ENCODE assay signal across 21 mouse cellular contexts in genomic region chr13:69788704-69789103, GRCm38 (mm10). TPM values are rescaled to one million over a fixed set of nuclear protein-coding genes. Genes with fewer than 3 reads are reported as not detected.
DNase-seq lines count a peak whose midpoint lies in the region; ATAC-seq and TF ChIP-seq lines count a peak whose summit lies in the region.
"Had no signal": no experiment of that assay in that cellular context is flagged by ENCODE, and none has a peak within 500 bp of the region (broad histone marks: within the 10 kb centered on the region; RNA-seq: fewer than 3 reads in every experiment).

No protein-coding gene starts in this region.

- no peak for TF ChIP-seq RAD21 in CH12.LX (IDR thresholded peaks at IDR 0.05; ENCODE audit: low read depth, low read length)

- no peak for TF ChIP-seq CTCF in forebrain, postnatal 0 days (IDR thresholded peaks at IDR 0.05; ENCODE audit: low read depth)
- no peak for TF ChIP-seq CTCF in CH12.LX (conservative IDR thresholded peaks at IDR 0.05 in 1 of 2, IDR thresholded peaks at IDR 0.05 in 1 of 2; ENCODE audit: low read depth in 2 of 2, low read length in 2 of 2)
- no peak for TF ChIP-seq CTCF in thymus, adult 2 months (IDR thresholded peaks at IDR 0.05; ENCODE audit: borderline replicate concordance, control insufficient read depth, extremely low read depth, insufficient read depth, low read length, poor library complexity)

- intact Hi-C loops in left cerebral cortex, postnatal 14 days (cut with DNase I), result no loop called here

- no peak overlapping the region for H3K27ac ChIP-seq in forebrain, postnatal 0 days (ENCODE audit: low read depth, low read length)
- no peak overlapping the region for H3K27ac ChIP-seq in forebrain, embryonic 13.5 days
- H3K27ac ChIP-seq in CH12.LX (ENCODE audit: insufficient read depth, low read depth), result no peak overlapping the region
- no peak overlapping the region for H3K27ac ChIP-seq in thymus, adult 2 months (ENCODE audit: control insufficient read depth, insufficient read depth, low read length)
- H3K27ac ChIP-seq: embryonic facial prominence, embryonic 13.5 days; heart, adult 2 months; heart, embryonic 13.5 days; hindbrain, embryonic 12.5 days had no signal

- 67% methylated on average over 5 of the region's 5 CpGs for WGBS in forebrain, postnatal 0 days
- WGBS in forebrain, embryonic 13.5 days, result 83% methylated on average over 5 of the region's 5 CpGs
- 20% methylated on average over 5 of the region's 5 CpGs for WGBS in thymus, adult 2 months

- no peaks in the 10 kb centered on the region for H3K79me2 ChIP-seq in CH12.LX (replicated peaks; ENCODE audit: control insufficient read depth, extremely low read depth, insufficient read depth, poor library complexity, severe bottlenecking)

- TF ChIP-seq POLR2A in CH12.LX (IDR thresholded peaks at IDR 0.05; ENCODE audit: low read depth, low read length), result no peak
- no peak for TF ChIP-seq POLR2A in thymus, adult 2 months (IDR thresholded peaks at IDR 0.05; ENCODE audit: control insufficient read depth, extremely low read depth, insufficient read depth, low read length, poor library complexity)

- H3K4me2 ChIP-seq in forebrain, postnatal 0 days (ENCODE audit: low read depth), result no peak overlapping the region
- H3K4me2 ChIP-seq in forebrain, embryonic 13.5 days, result no peak overlapping the region
- no peak overlapping the region for H3K4me2 ChIP-seq in CH12.LX (ENCODE audit: insufficient read depth, low read depth, poor library complexity, severe bottlenecking)
- H3K4me2 ChIP-seq: embryonic facial prominence, embryonic 13.5 days; heart, embryonic 13.5 days; hindbrain, embryonic 12.5 days had no signal

- H3K4me3 ChIP-seq in forebrain, postnatal 0 days (ENCODE audit: low read depth, low read length), result no peak overlapping the region
- no peak overlapping the region for H3K4me3 ChIP-seq in forebrain, embryonic 13.5 days
- no peak overlapping the region for H3K4me3 ChIP-seq in CH12.LX (replicated peaks in 1 of 3; ENCODE audit: low read depth in 2 of 3, low read length in 2 of 3, poor library complexity in 1 of 3)
- H3K4me3 ChIP-seq in thymus, adult 2 months (ENCODE audit: control insufficient read depth, insufficient read depth, low read length), result no peak overlapping the region
- H3K4me3 ChIP-seq: embryonic facial prominence, embryonic 13.5 days; heart, adult 2 months; heart, embryonic 13.5 days; hindbrain, embryonic 12.5 days had no signal

- no peak for DNase-seq in forebrain, postnatal 0 days
- peak; percentile 46 for DNase-seq in CH12.LX (ENCODE audit: extremely low read depth)
- DNase-seq in left cerebral cortex, postnatal 14 days (ENCODE audit: low spot score in 2 of 2), result no peak
- DNase-seq in urinary bladder, postnatal 10 days (ENCODE audit: low spot score), result no peak
- DNase-seq in thymus, adult 2 months, result no peak
- DNase-seq: adrenal gland, adult 2 months; adrenal gland, postnatal 25 days; cerebellum, adult 11 months; cerebellum, adult 8-10 months; cerebellum, postnatal 14 days; gastrocnemius, postnatal 36 days; heart, adult 2 months; heart, postnatal 36 days had no signal

- dilution Hi-C loops in CH12.LX (cut with MboI; ENCODE audit: extremely low pct_ligation_motif_present, extremely low pct_unique_long_range_greater_than_20kb, low sequenced_read_pairs), result no loop called here

- in situ Hi-C loops in CH12.LX (cut with MboI; ENCODE audit: low pct_ligation_motif_present, low pct_unique_long_range_greater_than_20kb, low sequenced_read_pairs), result no loop called here

- no peaks in the 10 kb centered on the region for H3K9me3 ChIP-seq in forebrain, postnatal 0 days (ENCODE audit: low read length)
- no peaks in the 10 kb centered on the region for H3K9me3 ChIP-seq in forebrain, embryonic 13.5 days (replicated peaks)
- H3K9me3 ChIP-seq in CH12.LX (replicated peaks; ENCODE audit: low read length), result no peaks in the 10 kb centered on the region
- H3K9me3 ChIP-seq: embryonic facial prominence, embryonic 13.5 days; heart, embryonic 13.5 days; hindbrain, embryonic 12.5 days had no signal

- H3K9ac ChIP-seq in forebrain, postnatal 0 days, result no peak overlapping the region
- no peak overlapping the region for H3K9ac ChIP-seq in forebrain, embryonic 13.5 days
- H3K9ac ChIP-seq in CH12.LX (ENCODE audit: insufficient read depth, low read depth), result no peak overlapping the region
- H3K9ac ChIP-seq: embryonic facial prominence, embryonic 13.5 days; heart, embryonic 13.5 days; hindbrain, embryonic 12.5 days had no signal

- ATAC-seq in forebrain, postnatal 0 days, result peak; percentile 36; the same call in 1 of the 2 replicates
- ATAC-seq in forebrain, embryonic 13.5 days, result no peak
- ATAC-seq in hematopoietic stem cell, adult 5-6 weeks (replicated peaks in 1 of 2; ENCODE audit: insufficient read depth in 1 of 2, low FRiP score in 2 of 2, low TSS enrichment in 1 of 2, low read depth in 1 of 2, poor library complexity in 2 of 2, severe bottlenecking in 2 of 2), result peak; percentile 70 to 84
- ATAC-seq: forebrain, embryonic 14.5 days; hindbrain, embryonic 16.5 days; inflammation-experienced regulatory T-cells, adult 6 months had no signal

- peak; percentile 43; the same call in 1 of the 2 replicates for TF ChIP-seq EP300 in CH12.LX (IDR thresholded peaks at IDR 0.05; ENCODE audit: low read length)

- no peaks in the 10 kb centered on the region for H3K27me3 ChIP-seq in forebrain, postnatal 0 days (ENCODE audit: insufficient read depth, low read length)
- H3K27me3 ChIP-seq in forebrain, embryonic 13.5 days, result no peaks in the 10 kb centered on the region
- peaks cover 6% of the 10 kb centered on the region for H3K27me3 ChIP-seq in CH12.LX (replicated peaks)
- H3K27me3 ChIP-seq in thymus, adult 2 months (ENCODE audit: control insufficient read depth, insufficient read depth, low read length), result no peaks in the 10 kb centered on the region
- H3K27me3 ChIP-seq: heart, embryonic 13.5 days; hindbrain, embryonic 12.5 days had no signal

- H3K36me3 ChIP-seq in forebrain, postnatal 0 days (ENCODE audit: insufficient read depth), result no peaks in the 10 kb centered on the region
- H3K36me3 ChIP-seq in forebrain, embryonic 13.5 days (ENCODE audit: poor library complexity, severe bottlenecking), result no peaks in the 10 kb centered on the region
- H3K36me3 ChIP-seq in CH12.LX (replicated peaks in 1 of 2; ENCODE audit: control insufficient read depth in 1 of 2, insufficient read depth in 1 of 2, low read length in 1 of 2), result no peaks in the 10 kb centered on the region
- no peaks in the 10 kb centered on the region for H3K36me3 ChIP-seq in thymus, adult 2 months (ENCODE audit: control insufficient read depth, insufficient read depth, low read length)
- H3K36me3 ChIP-seq: embryonic facial prominence, embryonic 13.5 days; heart, embryonic 13.5 days; hindbrain, embryonic 12.5 days had no signal

- peaks cover 9% of the 10 kb centered on the region; the same call in 1 of the 2 replicates for H3K4me1 ChIP-seq in forebrain, postnatal 0 days (ENCODE audit: insufficient read depth)
- peaks cover 7% of the 10 kb centered on the region for H3K4me1 ChIP-seq in forebrain, embryonic 13.5 days
- H3K4me1 ChIP-seq in CH12.LX (ENCODE audit: control insufficient read depth in 1 of 2, insufficient read depth in 2 of 2), result peaks cover 0 to 10% of the 10 kb centered on the region in 2 experiments; a peak in 1 of 4 replicates
- H3K4me1 ChIP-seq in thymus, adult 2 months (replicated peaks; ENCODE audit: control insufficient read depth, insufficient read depth, low read length), result no peaks in the 10 kb centered on the region
- H3K4me1 ChIP-seq: embryonic facial prominence, embryonic 13.5 days; heart, embryonic 13.5 days had no signal

TF ChIP-seq in CH12.LX, 34 proteins besides CTCF, POLR2A, EP300 and RAD21:
- TF ChIP-seq ZMIZ1 (IDR thresholded peaks at IDR 0.05; ENCODE audit: low read depth, low read length) (no peak), MEF2A (IDR thresholded peaks at IDR 0.05; ENCODE audit: borderline replicate concordance, low read depth, low read length) (0 out of 2 replicates have a peak, but pooled peaks have one; percentile 28), CHD2 (IDR thresholded peaks at IDR 0.05; ENCODE audit: low read length) (no peak), ZKSCAN1 (IDR thresholded peaks at IDR 0.05; ENCODE audit: borderline replicate concordance, low read depth, low read length) (no peak), ETS1 (conservative IDR thresholded peaks at IDR 0.05; ENCODE audit: low read depth, low read length) (no peak)

RNA-seq across cellular contexts. Expression of gene Med10, which starts 13.5 kb away (rescaled TPM):
- total RNA-seq in forebrain, postnatal 0 days (2014; rRNA removed), result 58.5 and 77.2 TPM in 2 replicates
- 174 and 194 TPM in 2 replicates for polyA plus RNA-seq in forebrain, postnatal 0 days (2015; fragmentation: Nextera tagmentation; extraction: Ambion mirVana)
- 189 and 201 TPM in 2 replicates for polyA plus RNA-seq in forebrain, embryonic 13.5 days (2015; fragmentation: Nextera tagmentation; extraction: Ambion mirVana)
- total RNA-seq in CH12.LX (2012; rRNA removed) (58.6 and 65.8 TPM in 2 replicates), CH12.LX (2014; rRNA removed) (72.6 and 74.7 TPM in 2 replicates)
- 78.4 and 78.7 TPM in 2 replicates for polyA plus RNA-seq in CH12.LX (2012; ENCODE audit: insufficient read length, low read depth)
- total RNA-seq in hematopoietic stem cell, adult 5-6 weeks (2017), result 54.4 and 59.7 TPM in 2 replicates
- total RNA-seq in left cerebral cortex, postnatal 14 days (2021), result 10 to 100 TPM; 58.3 to 62.7 TPM
- polyA plus RNA-seq in thymus, adult 2 months (2012; rRNA removed), result 69.3 and 75.0 TPM in 2 replicates

RNA-seq across cellular contexts. Expression of gene Ube2ql1, which starts 49.0 kb away (rescaled TPM):
- total RNA-seq in forebrain, postnatal 0 days (2014; rRNA removed), result 120 and 129 TPM in 2 replicates
- 22.2 and 25.6 TPM in 2 replicates for polyA plus RNA-seq in forebrain, postnatal 0 days (2015; fragmentation: Nextera tagmentation; extraction: Ambion mirVana)
- 10.5 and 11.4 TPM in 2 replicates for polyA plus RNA-seq in forebrain, embryonic 13.5 days (2015; fragmentation: Nextera tagmentation; extraction: Ambion mirVana)
- total RNA-seq in CH12.LX (2012; rRNA removed) (not detected in 2 replicates), CH12.LX (2014; rRNA removed) (not detected in 2 replicates)
- polyA plus RNA-seq in CH12.LX (2012; ENCODE audit: insufficient read length, low read depth), result not detected in 2 replicates
- total RNA-seq in hematopoietic stem cell, adult 5-6 weeks (2017), result not detected in 2 replicates
- total RNA-seq in left cerebral cortex, postnatal 14 days (2021), result 100 to 1,000 TPM; 184 to 206 TPM
- polyA plus RNA-seq in thymus, adult 2 months (2012; rRNA removed), result 2.7 and 4.5 TPM in 2 replicates
- polyA plus RNA-seq: inflammation-experienced regulatory T-cells, adult 6 months had no signal

Comparison
In these comparisons a context has a peak if more than half of its experiments do, and no peak if none do; other contexts are left out.
1. RNA of gene Ube2ql1, which starts 49.0 kb away (total RNA-seq): 184 to 206 TPM in left cerebral cortex, postnatal 14 days and 120 to 129 TPM in forebrain, postnatal 0 days; not detected in CH12.LX and not detected in hematopoietic stem cell, adult 5-6 weeks; every median in the first group is over 100 times any median in the second.